Mouse (Mus musculus) heart, adult 2 months (tissue): Measurements from ENCODE around the gene 2810021J22Rik.
"Not testable (repeated sequence)": the region's sequence is repeated elsewhere in the genome, so short reads cannot be mapped to it uniquely, and the experiment has no call there.

Source experiments
- CTCF ChIP-seq: fragments of 200-600 bp; IDR thresholded peaks from 2 replicates; pipeline ENCODE4 v1.8.1; 2022; ENCODE audit warnings: antibody characterized with exemption, mild to moderate bottlenecking, moderate library complexity
- EP300 ChIP-seq: fragments of 200-500 bp; IDR thresholded peaks from 2 replicates; pipeline ENCODE4 v1.6.1; 2011; ENCODE audit warnings: low read depth, low read length, control low read depth; ENCODE audit not compliant: insufficient read depth
- POLR2A ChIP-seq: fragments of 200-500 bp; IDR thresholded peaks from 2 replicates; pipeline ENCODE4 v1.6.1; 2011; ENCODE audit warnings: mild to moderate bottlenecking, low read depth, low read length, control low read depth; ENCODE audit not compliant: insufficient read depth

DNA sequence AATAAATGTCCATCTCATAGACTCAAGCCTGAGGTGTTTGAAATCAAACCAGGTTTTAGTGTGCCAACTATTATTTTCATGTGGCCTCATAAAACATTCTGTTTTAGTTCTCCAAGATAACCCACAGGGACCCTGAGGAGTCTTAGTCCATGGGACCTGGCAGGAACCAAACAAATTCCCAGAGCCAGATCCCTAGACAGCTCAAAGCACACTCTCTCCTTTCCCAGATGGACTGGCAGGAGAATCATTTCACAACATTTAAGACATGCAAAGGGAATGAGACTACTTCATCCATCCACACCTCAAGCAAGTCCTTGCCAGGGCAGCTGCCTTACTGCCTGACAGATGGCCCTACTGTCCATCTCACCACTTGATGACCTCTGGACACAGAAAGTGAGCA is 38.1 kb upstream of the 2810021J22Rik start, which contains the start of gene Olfr312:
- TF ChIP-seq POLR2A, CTCF, EP300: not testable (repeated sequence)
